Mouse (Mus musculus): ENCODE measurements at regions not wholly inside any gene's neighbourhood (a gene's known extent, or its start where the extent isn't known, plus 50 kb on each side); places are given as distances from the start of the nearest gene placed in this dataset.
A peak's percentile ranks its signal among the peaks of the same experiment; 100 is the strongest.

DNA sequence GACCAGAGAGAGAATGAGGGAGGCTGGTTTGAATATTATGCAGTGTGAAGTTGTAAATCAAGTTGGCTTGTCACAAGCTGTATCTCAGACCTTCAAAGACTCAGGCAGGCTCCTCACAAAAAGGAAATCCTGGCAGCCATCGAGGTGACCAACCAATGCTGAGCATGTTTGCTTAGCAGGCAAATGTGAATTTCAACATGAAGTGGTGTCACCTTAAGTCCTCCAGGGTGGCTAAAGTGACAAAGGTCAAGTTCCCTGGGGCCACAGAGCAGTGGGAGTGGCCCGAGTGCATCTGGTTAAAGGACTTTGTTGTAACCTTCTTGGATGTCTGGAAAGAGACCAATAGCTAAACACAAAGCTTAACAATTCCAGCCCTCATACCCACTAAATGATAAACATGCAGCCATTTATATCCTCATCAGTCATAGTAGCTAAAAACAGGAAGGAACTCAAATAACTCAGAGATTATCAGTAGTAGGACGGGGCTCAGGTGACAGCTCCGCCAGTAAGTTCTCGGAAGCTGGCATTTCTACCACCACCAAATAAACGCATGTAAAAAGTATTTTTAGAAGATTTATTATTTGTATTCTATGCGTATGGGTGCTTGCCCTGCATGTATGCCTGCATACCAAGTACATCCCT, 258.6 kb upstream of the Stt3b start:
- Histone ChIP-seq H3K4me3 (no peak overlapping the region), H3K4me2 (replicated peaks) (no peak overlapping the region), H3K36me3 (no peaks in the 10 kb centered on the region), H3K27me3 (no peaks in the 10 kb centered on the region), H3K27ac (replicated peaks) (no peak overlapping the region), H3K4me1 (no peaks in the 10 kb centered on the region), H3K9ac (replicated peaks) (no peak overlapping the region), H3K9me3 (no peaks in the 10 kb centered on the region)
- WGBS = 88% methylated on average over 7 of the region's 7 CpGs
- ATAC-seq (replicated peaks) = no peak

- H3K9ac ChIP-seq (replicated peaks) = no peak overlapping the region
- H3K9me3 ChIP-seq = no peaks in the 10 kb centered on the region
- ATAC-seq (replicated peaks) = no peak
- H3K36me3 ChIP-seq = no peaks in the 10 kb centered on the region
- H3K4me2 ChIP-seq (replicated peaks) = no peak overlapping the region
- H3K4me3 ChIP-seq = no peak overlapping the region
- no peaks in the 10 kb centered on the region for H3K27me3 ChIP-seq
- no peak overlapping the region for H3K27ac ChIP-seq (replicated peaks)
- no peaks in the 10 kb centered on the region for H3K4me1 ChIP-seq
- 73% methylated on average over 4 of the region's 4 CpGs for WGBS
These were observed 260.8 kb upstream of the Stt3b start for GRCm38 (mm10) chr9:115570998-115571397.

DNA sequence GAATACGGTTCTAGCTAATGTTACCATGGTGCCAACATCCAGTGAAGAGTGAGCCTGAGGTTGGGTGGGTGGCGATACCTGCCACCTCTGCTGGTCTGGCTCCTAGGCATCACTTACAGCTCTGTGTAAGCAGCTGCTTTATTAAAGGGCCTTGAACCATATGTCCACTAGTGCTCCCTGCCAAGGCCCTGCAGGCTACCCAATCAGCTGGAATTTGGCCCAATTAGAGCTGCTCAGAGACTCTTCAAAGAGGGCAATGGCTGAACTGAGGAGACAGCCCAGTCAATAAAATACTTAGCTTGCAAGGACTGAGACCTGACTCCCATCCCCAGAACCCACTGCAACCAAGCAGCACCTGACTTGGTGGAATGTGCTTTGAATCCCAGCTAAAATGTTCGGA, 270.9 kb upstream of the Stt3b start:
- H3K4me2 ChIP-seq (replicated peaks) = no peak overlapping the region
- no peaks in the 10 kb centered on the region for H3K27me3 ChIP-seq
- no peak overlapping the region for H3K4me3 ChIP-seq
- H3K36me3 ChIP-seq = no peaks in the 10 kb centered on the region
- 70% methylated on average over 3 of the region's 3 CpGs for WGBS
- no peaks in the 10 kb centered on the region for H3K4me1 ChIP-seq
- H3K9me3 ChIP-seq = no peaks in the 10 kb centered on the region
- no peak overlapping the region for H3K27ac ChIP-seq (replicated peaks)
- no peak overlapping the region for H3K9ac ChIP-seq (replicated peaks)
- ATAC-seq (replicated peaks) = no peak

GRCm38 (mm10) chr9:115583548-115583947, 273.3 kb upstream of the Stt3b start:
- 89% methylated on average over 11 of the region's 11 CpGs for WGBS
- Histone ChIP-seq H3K36me3 (no peaks in the 10 kb centered on the region), H3K4me1 (no peaks in the 10 kb centered on the region), H3K9me3 (no peaks in the 10 kb centered on the region), H3K27ac (replicated peaks) (no peak overlapping the region), H3K9ac (replicated peaks) (no peak overlapping the region), H3K27me3 (no peaks in the 10 kb centered on the region), H3K4me3 (no peak overlapping the region), H3K4me2 (replicated peaks) (no peak overlapping the region)
- ATAC-seq (replicated peaks) = no peak

DNA sequence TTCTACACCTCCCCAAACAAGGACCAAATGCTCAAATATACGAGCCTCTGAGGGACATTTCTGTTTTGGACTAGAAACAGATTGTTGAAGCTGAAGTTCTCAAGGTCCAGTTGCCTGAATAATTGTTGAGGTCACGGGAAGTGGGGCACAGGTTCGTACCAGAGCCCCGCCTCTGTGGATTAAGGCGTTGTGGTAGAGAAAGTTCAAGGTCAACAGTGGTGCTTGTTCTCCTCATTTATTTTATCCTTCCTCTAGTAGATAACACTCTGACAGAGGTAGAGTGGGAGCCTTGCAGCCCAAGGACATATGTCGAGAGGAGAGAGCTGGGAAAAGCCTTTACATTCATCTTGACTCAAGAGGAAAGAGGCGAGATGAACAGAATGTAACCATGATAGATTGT, 274.7 kb upstream of the Stt3b start:
- H3K36me3 ChIP-seq = no peaks in the 10 kb centered on the region
- H3K9me3 ChIP-seq = no peaks in the 10 kb centered on the region
- ATAC-seq (replicated peaks) = no peak
- H3K4me2 ChIP-seq (replicated peaks) = no peak overlapping the region
- WGBS = 85% methylated on average over 7 of the region's 7 CpGs
- H3K4me3 ChIP-seq = no peak overlapping the region
- no peak overlapping the region for H3K27ac ChIP-seq (replicated peaks)
- H3K4me1 ChIP-seq = no peaks in the 10 kb centered on the region
- no peaks in the 10 kb centered on the region for H3K27me3 ChIP-seq
- H3K9ac ChIP-seq (replicated peaks) = no peak overlapping the region

DNA sequence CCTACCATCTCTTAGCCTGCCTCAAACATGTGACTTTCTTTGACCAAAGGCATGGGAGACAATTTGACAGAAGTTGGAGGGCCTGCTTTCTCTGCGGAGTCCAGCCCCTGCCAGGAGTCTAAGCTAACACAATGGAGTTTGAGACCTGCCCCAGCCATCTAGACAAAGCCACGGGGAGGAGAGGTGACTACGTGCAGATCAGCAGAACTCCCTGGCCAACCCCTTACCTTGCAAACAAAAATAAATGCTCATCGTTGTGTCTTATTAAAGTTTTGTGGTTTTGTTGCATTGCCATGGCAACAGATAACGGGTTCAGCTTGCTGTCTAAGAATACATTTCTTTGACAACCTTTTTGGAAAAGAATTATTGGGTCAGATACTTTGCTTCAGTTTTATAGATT, 282.2 kb upstream of the Stt3b start:
- ATAC-seq (replicated peaks) = no peak
- no peaks in the 10 kb centered on the region for H3K36me3 ChIP-seq
- 41% methylated on average over 5 of the region's 5 CpGs for WGBS

GRCm38 (mm10) chr9:115600228-115600627, 290.0 kb upstream of the Stt3b start:
- Histone ChIP-seq H3K36me3 (no peaks in the 10 kb centered on the region), H3K4me3 (no peak overlapping the region), H3K9ac (replicated peaks) (no peak overlapping the region), H3K27me3 (no peaks in the 10 kb centered on the region), H3K9me3 (no peaks in the 10 kb centered on the region), H3K27ac (replicated peaks) (no peak overlapping the region), H3K4me2 (replicated peaks) (no peak overlapping the region), H3K4me1 (peaks cover 12% of the 10 kb centered on the region; the same call in 1 of the 2 replicates)
- ATAC-seq (replicated peaks) = no peak
- 91% methylated on average over 9 of the region's 9 CpGs for WGBS

More for the DNA sequence above, 282.2 kb upstream of the Stt3b start:
- Histone ChIP-seq H3K4me1 (no peaks in the 10 kb centered on the region), H3K27me3 (no peaks in the 10 kb centered on the region), H3K27ac (replicated peaks) (no peak overlapping the region), H3K9ac (replicated peaks) (no peak overlapping the region), H3K9me3 (no peaks in the 10 kb centered on the region), H3K4me2 (replicated peaks) (no peak overlapping the region), H3K4me3 (no peak overlapping the region)

DNA sequence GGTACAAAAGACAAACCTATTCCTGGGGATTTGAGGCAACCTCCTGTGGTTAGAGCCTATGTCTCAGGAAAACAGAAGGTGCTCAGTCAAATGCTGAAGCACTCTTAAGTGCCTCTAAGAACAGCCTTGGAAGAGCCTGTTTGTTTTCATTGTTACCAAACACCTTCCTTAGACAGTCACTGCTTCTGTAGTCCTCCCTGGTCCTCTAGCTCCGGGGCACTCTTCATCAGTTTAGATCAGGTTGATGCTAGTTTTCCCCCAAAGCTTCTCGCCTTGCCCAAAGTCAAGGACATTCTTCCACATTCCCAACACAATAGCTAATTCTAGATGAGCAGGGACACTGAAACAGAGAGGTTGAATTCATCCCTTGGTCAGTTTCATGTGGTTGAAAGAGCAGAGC, 290.6 kb upstream of the Stt3b start:
- no peak for ATAC-seq (replicated peaks)
- H3K4me2 ChIP-seq (replicated peaks) = no peak overlapping the region
- H3K27me3 ChIP-seq = no peaks in the 10 kb centered on the region
- no peaks in the 10 kb centered on the region for H3K9me3 ChIP-seq
- no peak overlapping the region for H3K4me3 ChIP-seq
- no peak overlapping the region for H3K9ac ChIP-seq (replicated peaks)
- H3K27ac ChIP-seq (replicated peaks) = no peak overlapping the region
- H3K36me3 ChIP-seq = no peaks in the 10 kb centered on the region
- 74% methylated on average over 2 of the region's 2 CpGs for WGBS
- H3K4me1 ChIP-seq = peaks cover 13% of the 10 kb centered on the region; the same call in 1 of the 2 replicates

- no peak for ATAC-seq (replicated peaks)
- Histone ChIP-seq H3K9ac (replicated peaks) (no peak overlapping the region), H3K4me1 (peaks cover 13% of the 10 kb centered on the region; the same call in 1 of the 2 replicates), H3K27me3 (no peaks in the 10 kb centered on the region), H3K4me2 (replicated peaks) (no peak overlapping the region), H3K36me3 (no peaks in the 10 kb centered on the region), H3K4me3 (no peak overlapping the region), H3K9me3 (no peaks in the 10 kb centered on the region), H3K27ac (replicated peaks) (no peak overlapping the region)
- 94% methylated on average over 7 of the region's 7 CpGs for WGBS
These were observed 292.6 kb upstream of the Stt3b start for GRCm38 (mm10) chr9:115602772-115603171.

- H3K4me3 ChIP-seq = no peak overlapping the region
- H3K9me3 ChIP-seq = no peaks in the 10 kb centered on the region
- WGBS = 32% methylated on average over 3 of the region's 3 CpGs
- peak; percentile 86 for ATAC-seq (replicated peaks)
- no peak overlapping the region for H3K9ac ChIP-seq (replicated peaks)
- H3K4me2 ChIP-seq (replicated peaks) = no peak overlapping the region
- H3K4me1 ChIP-seq = peaks cover 13% of the 10 kb centered on the region; the same call in 1 of the 2 replicates
- no peaks in the 10 kb centered on the region for H3K27me3 ChIP-seq
- H3K27ac ChIP-seq (replicated peaks) = peak overlapping the region; percentile 38; the same call in 1 of the 2 replicates
- H3K36me3 ChIP-seq = no peaks in the 10 kb centered on the region
These were observed 294.2 kb upstream of the Stt3b start for GRCm38 (mm10) chr9:115604450-115604849.

DNA sequence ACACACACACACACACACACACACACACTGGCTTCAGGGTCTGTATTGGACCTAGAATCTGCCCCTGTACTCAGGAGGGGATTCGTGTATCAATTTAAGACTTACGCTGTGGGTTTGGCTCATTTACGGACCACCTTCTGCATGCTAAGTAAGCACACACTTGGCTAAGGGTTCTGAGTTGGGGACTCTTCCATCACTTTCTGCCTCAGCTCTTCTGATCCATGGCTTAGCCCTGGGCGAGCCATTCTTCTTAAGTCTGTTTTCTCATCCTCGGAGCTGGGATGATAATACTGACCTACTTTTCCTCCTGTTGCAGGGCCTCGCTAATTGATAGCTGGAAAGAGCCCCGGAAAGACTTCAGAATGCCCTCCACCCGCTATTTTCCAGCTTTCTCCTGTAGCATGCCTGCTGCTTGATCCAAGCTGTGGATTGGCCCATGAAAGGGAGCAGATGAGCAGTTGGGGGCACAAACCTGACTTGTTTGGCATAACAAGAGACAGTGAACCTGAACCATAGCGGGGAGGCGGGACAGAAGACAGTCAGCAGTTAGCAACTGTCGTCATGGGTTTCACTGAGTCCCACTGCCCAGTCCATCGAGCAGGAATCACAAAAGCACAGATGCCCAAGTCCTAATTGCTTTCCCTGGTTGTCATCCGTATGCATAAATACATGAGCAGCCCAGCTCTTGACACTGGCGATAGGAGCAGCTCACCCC, 294.9 kb upstream of the Stt3b start:
- H3K4me3 ChIP-seq = no peak overlapping the region
- no peaks in the 10 kb centered on the region for H3K9me3 ChIP-seq
- H3K36me3 ChIP-seq = no peaks in the 10 kb centered on the region
- H3K9ac ChIP-seq (replicated peaks) = no peak overlapping the region
- H3K4me1 ChIP-seq = peaks cover 13% of the 10 kb centered on the region; the same call in 1 of the 2 replicates
- 48% methylated on average over 14 of the region's 14 CpGs for WGBS
- H3K27ac ChIP-seq (replicated peaks) = peak overlapping the region; percentile 38
- ATAC-seq (replicated peaks) = peak; percentile 62
- no peaks in the 10 kb centered on the region for H3K27me3 ChIP-seq
- no peak overlapping the region for H3K4me2 ChIP-seq (replicated peaks)

- peaks cover 13% of the 10 kb centered on the region; the same call in 1 of the 2 replicates for H3K4me1 ChIP-seq
- H3K27me3 ChIP-seq = no peaks in the 10 kb centered on the region
- no peak overlapping the region for H3K4me3 ChIP-seq
- WGBS = 66% methylated on average over 2 of the region's 2 CpGs
- ATAC-seq (replicated peaks) = no peak
- H3K9me3 ChIP-seq = no peaks in the 10 kb centered on the region
- no peak overlapping the region for H3K27ac ChIP-seq (replicated peaks)
- no peak overlapping the region for H3K9ac ChIP-seq (replicated peaks)
- H3K36me3 ChIP-seq = no peaks in the 10 kb centered on the region
- no peak overlapping the region for H3K4me2 ChIP-seq (replicated peaks)
These were observed 297.7 kb upstream of the Stt3b start for GRCm38 (mm10) chr9:115607961-115608360.
